Mouse (Mus musculus) monocyte, adult 5-6 weeks (primary cell): ENCODE data around the gene Kcnh6. TPM values are rescaled to one million over a fixed set of nuclear protein-coding genes. Genes with fewer than 3 reads are reported as not detected.
"Not testable (repeated sequence)": the region's sequence is repeated elsewhere in the genome, so short reads cannot be mapped to it uniquely, and the experiment has no call there.

ENCODE experiments used
- ATAC-seq: fragments of 153-309, 156-312 bp; replicated peaks from 2 replicates; pipeline ENCODE4 v1.8.0; 2017; ENCODE audit warnings: mild to moderate bottlenecking; ENCODE audit not compliant: low TSS enrichment, insufficient number of reproducible peaks, severe bottlenecking, poor library complexity, low FRiP score
- total RNA-seq: library from RNA; stranded (forward); fragments of 200-1000, 200-491, 200-594 nt; gene quantifications from 3 replicates; pipeline ENCODE4 v1.2.3, GENCODE M21; 2017

Kcnh6 gene
- total RNA-seq, 1 experiment from 2014 or later = not detected

GRCm38 (mm10) chr11:106005970-106006369, 2.0 kb upstream of the Kcnh6 start:
- ATAC-seq = no peak

DNA sequence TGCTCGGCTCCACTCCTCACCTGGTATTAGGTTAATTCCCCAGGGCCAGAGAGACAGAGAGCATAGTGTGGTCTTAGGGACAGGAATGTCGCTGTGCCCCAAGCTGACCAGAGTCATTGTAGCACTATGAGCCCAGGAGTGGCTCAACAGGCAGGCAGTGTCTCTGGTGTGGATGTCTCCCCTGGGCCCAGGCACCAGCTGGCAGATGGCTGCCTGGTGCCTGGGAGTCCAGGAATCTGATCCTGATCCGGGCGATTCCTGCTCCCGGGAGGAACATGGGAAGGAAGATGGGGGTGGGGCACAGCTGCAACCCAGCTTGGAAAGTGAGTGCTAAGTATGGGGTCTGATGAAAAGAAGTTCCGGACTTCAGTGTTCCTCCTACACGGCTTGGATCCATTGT, 4.8 kb downstream of the Kcnh6 start:
- ATAC-seq = no peak

DNA sequence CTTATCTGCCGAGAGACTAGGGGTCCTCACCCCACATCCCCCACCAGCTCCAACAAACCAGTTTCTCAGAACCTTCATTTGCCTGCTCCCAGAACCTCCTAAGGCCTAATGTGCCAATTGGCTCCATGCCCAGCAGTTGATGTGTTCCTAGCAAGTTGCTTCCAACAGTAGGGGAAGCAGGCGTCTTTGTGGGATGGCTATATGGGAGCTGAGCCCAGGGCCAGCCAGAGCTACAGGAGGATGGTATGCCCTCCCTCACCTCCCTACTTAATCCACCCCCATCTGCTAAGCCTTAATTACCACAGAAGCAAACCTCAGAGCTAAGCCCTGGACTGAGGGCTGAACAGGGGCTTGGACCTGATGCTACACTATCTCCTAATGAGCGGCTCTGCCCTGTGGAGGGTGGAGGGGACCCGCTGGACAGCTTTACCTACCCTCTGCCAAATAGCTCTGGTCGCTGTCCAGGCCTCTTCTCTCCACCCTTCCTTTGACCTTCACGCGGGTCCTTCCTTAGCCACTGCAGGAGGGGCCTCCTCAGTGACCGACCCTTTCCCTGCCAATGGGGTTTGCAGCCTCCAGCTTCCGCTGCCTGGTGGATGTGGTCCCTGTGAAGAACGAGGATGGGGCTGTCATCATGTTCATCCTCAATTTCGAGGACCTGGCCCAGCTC, 5.8 kb downstream of the Kcnh6 start:
- no peak for ATAC-seq

GRCm38 (mm10) chr11:106016440-106016839, 8.5 kb downstream of the Kcnh6 start:
- no peak for ATAC-seq

GRCm38 (mm10) chr11:106020051-106020763, 12.3 kb downstream of the Kcnh6 start:
- no peak for ATAC-seq

- ATAC-seq = no peak
These were observed 17.9 kb downstream of the Kcnh6 start for GRCm38 (mm10) chr11:106025774-106026173.

DNA sequence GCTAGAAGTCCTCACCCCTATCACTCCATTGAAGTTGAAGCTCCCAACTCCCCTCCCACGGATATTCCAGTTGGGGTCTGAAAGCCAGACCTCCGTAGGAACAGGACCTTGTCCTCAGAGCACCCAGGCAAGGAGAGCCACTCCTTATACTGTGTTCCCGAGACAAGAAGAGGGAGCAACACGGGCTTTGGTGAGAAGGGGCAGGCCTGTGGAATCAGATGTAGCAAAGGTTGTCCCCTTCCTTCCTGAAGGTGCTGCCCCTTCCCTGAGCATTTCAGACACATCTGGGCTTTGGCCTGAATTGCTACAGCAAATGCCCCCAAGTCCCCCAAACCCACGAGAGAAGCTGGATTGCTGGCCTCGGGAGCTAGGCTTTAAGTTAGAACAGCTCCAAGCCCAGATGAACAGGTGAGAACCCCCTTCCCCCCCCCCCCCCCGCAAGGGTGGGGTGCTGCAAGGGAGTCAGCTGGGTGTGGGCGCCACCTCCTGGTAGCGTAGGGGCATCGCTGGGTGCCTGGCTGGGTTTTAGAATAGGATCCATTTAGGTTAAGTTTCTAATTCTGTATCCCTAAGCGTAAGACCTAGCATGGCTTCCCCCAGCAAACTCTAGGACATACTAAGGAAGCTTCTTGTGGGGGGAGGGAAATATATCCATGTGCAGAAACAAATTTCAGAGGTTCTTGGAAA, 18.7 kb downstream of the Kcnh6 start:
- peak; percentile 76 for ATAC-seq

GRCm38 (mm10) chr11:106027607-106028006, 19.7 kb downstream of the Kcnh6 start:
- ATAC-seq = peak; percentile 42

GRCm38 (mm10) chr11:106032074-106032473, 24.1 kb downstream of the Kcnh6 start:
- ATAC-seq = not testable (repeated sequence)

- ATAC-seq = peak; percentile 61
These were observed 25.6 kb downstream of the Kcnh6 start for GRCm38 (mm10) chr11:106033491-106033919.

DNA sequence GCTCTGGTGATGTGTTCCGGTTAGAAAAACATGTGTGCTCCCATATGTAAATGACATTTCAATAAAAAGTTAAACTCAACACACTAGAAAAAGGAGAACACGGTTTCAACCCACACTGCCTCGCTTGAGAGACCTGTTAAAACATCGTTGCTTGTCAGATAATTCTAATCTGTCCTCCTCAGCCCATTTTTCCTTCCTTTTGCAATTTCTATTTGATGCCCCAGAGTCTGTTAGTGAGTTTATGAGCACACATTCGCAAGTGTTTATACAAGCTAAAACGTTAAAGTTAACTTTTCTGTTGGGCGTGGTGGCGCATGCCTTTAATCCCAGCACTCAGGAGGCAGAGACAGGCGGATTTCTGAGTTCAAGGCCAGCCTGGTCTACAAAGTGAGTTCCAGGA, 27.1 kb downstream of the Kcnh6 start:
- ATAC-seq = no peak

DNA sequence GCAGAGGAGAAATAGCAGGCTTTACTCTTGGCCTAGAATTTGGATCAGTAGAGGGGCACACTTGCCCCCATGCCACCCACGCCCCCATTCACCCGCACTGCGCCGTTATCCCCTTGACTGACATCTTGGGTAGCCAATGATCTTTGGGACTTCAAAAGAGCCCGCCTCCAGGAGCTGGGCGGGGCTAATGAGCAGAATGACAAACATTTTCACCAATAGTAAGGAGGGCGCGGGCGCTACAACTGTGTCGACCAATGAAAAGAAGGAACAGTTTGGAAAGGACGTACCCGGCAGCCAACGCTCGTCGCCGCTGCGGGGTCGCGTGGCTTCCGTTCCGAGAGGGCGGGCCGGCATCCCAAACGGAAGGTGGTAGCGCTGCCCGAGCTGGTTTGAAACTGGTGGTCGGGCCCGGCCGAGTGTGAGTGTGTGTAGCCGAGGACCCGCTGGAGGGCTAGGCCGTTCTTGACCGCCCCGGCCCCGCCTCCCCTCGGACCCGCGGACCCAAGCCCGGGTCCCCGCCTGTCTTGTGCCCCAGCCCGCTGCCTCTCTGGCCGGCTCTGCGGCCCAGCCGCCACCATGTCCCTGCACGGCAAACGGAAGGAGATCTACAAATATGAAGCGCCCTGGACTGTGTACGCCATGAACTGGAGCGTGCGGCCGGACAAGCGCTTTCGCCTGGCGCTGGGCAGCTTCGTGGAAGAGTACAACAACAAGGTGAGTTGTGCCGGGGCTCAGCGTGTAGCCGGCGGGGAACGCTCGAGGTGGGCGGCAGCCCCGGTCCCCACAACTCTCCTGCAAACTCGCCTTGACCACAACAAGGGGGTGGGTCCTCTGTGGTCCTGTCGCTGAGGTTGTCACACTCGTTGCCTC, 28.9 kb downstream of the Kcnh6 start, which contains the start of gene Dcaf7:
Gene Dcaf7, plus strand, starts transcription at position 325 of the 870 bp plus-strand sequence.
- peak; percentile 92 for ATAC-seq

GRCm38 (mm10) chr11:106037418-106037751, 29.5 kb downstream of the Kcnh6 start:
- no peak for ATAC-seq

GRCm38 (mm10) chr11:106044349-106044748, 36.4 kb downstream of the Kcnh6 start:
- no peak for ATAC-seq

DNA sequence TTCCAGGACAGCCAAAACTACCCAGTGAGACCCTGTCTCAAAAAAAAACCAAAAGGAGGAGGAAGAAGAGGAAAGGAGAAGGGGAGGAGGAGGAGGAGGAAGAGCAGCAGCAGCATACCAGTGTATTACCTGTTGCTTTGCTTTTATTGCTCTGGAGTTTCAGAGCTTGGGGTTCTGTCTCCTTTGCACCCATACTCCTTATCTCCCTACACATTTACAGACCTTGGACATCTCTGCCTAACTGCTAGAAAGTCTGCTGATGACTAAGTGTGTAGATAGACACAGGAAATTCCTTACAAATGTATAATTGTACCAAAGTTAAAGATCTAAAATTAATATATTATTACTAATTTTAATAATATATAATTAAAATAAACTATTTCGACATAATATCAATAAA, 37.3 kb downstream of the Kcnh6 start:
- ATAC-seq = no peak

DNA sequence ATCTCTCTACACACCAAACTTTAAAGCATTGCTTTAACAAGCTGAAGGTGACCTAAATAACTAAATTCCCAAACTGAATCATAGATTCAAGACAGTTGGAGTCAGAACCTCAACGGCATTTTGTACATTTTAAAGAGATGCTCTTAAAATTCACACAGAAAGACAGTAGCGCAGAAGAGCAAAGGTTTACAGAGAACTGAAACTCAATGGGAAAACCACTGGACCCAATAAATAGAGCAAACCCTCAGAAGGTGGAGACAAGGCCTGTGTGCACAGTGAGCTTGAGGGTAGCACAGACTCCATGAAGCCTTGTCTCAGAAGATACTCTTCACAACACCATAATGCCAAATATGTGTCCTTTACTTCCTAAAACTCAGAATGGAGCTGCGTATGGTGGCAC, 37.9 kb downstream of the Kcnh6 start:
- no peak for ATAC-seq

GRCm38 (mm10) chr11:106046584-106046983, 38.7 kb downstream of the Kcnh6 start:
- ATAC-seq = no peak

GRCm38 (mm10) chr11:106053921-106054320, 46.0 kb downstream of the Kcnh6 start:
- ATAC-seq = no peak

- ATAC-seq = no peak
These were observed 46.7 kb downstream of the Kcnh6 start for GRCm38 (mm10) chr11:106054600-106054999.
